Mouse (Mus musculus) central nervous system, embryonic 11.5 days (tissue): ENCODE results near the gene Pter. TPM values are rescaled to one million over a fixed set of nuclear protein-coding genes. Genes with fewer than 3 reads are reported as not detected.

Experiments used
- polyA plus RNA-seq: library from polyadenylated mRNA; depleted of rRNA; stranded (reverse); fragments of >200 nt; gene quantifications from 2 replicates; pipeline ENCODE4 v1.2.3, GENCODE M21; 2012; rRNA removed

Pter gene
- 5.8 and 8.5 TPM in 2 replicates for polyA plus RNA-seq

GRCm38 (mm10) chr2:12923804-12924591 is at the start of gene Pter:
Gene Pter (plus strand): TSS chr2:12924041.

GRCm38 (mm10) chr2:13011472-13011871 is 87.6 kb downstream of the Pter start, which contains the start of gene C1ql3:
Gene C1ql3 (minus strand): TSS chr2:13011806.

Other genes with a start within 250 kb of the Pter start
- gene C1ql3, start 87.8 kb downstream of the Pter start, polyA plus RNA-seq: 0.88 and 1.6 TPM in 2 replicates